Mouse (Mus musculus): Measurements from ENCODE around the gene Tmcc3.

DNA sequence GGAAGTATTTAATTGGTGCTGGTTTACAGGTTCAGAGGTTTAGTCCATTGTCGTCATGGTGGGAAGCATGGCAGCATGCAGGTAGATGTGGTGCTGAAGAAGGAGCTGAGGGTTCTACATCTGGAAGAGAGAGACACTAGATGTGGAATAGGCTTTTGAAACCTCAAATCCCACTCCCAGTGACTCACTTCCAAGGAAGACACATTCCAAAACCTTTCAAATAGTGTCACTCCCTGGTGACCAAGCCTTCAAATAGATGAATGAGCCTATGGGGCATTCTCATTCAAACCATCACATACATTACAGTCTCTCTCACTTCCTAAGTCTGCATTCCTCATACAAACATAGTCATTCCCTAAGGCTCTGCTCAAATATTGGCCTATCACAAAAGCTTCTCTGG, 201.0 kb downstream of the Tmcc3 start:
- TF ChIP-seq CTCF (IDR thresholded peaks at IDR 0.05; ENCODE audit: insufficient read depth, low read depth, low read length) (no peak), POLR2A (IDR thresholded peaks at IDR 0.05; ENCODE audit: insufficient read depth, low read depth, low read length) (no peak)
